Mouse (Mus musculus) lung, postnatal 0 days (tissue): ENCODE data around the gene Ppip5k1. TPM values are rescaled to one million over a fixed set of nuclear protein-coding genes. Genes with fewer than 3 reads are reported as not detected.

ENCODE experiments used
- ATAC-seq: fragments of 200-750 bp; cut with Nextera tagmentation; 2 replicates; pipeline ENCODE4 v1.8.0; 2017; ENCODE audit warnings: moderate library complexity
- DNase-seq: peaks from one replicate; pipeline ENCODE4 v3.0.0-alpha.2; 2016; ENCODE audit warnings: low spot score
- H3K27ac ChIP-seq: fragments of 300-500 bp; sonication (generic); 2 replicates; pipeline ENCODE4 v1.5.1; 2014; ENCODE audit warnings: antibody characterized with exemption, mild to moderate bottlenecking, low read length, mixed read lengths
- H3K27me3 ChIP-seq: fragments of 300-500 bp; sonication (generic); replicated peaks from 2 replicates; pipeline ENCODE4 v1.6.1; 2014; ENCODE audit warnings: low read length, mixed read lengths; ENCODE audit not compliant: insufficient read depth
- H3K36me3 ChIP-seq: fragments of 300-500 bp; sonication (generic); 2 replicates; pipeline ENCODE4 v1.6.1; 2014; ENCODE audit warnings: low read length, mixed read lengths; ENCODE audit not compliant: insufficient read depth
- H3K4me1 ChIP-seq: fragments of 300-500 bp; sonication (generic); 2 replicates; pipeline ENCODE4 v1.6.1; 2014; ENCODE audit warnings: antibody characterized with exemption, low read depth, low read length, mixed read lengths; ENCODE audit not compliant: insufficient read depth
- H3K4me2 ChIP-seq: fragments of 300-500 bp; sonication (generic); replicated peaks from 2 replicates; pipeline ENCODE4 v1.6.1; 2014; ENCODE audit warnings: low read depth, mild to moderate bottlenecking, low read length, moderate library complexity, mixed read lengths
- H3K4me3 ChIP-seq: fragments of 300-500 bp; sonication (generic); 2 replicates; pipeline ENCODE4 v1.5.1; 2014; ENCODE audit warnings: low read depth, low read length
- H3K9ac ChIP-seq: fragments of 300-500 bp; sonication (generic); replicated peaks from 2 replicates; pipeline ENCODE4 v1.6.1; 2014; ENCODE audit warnings: low read depth, mild to moderate bottlenecking
- H3K9me3 ChIP-seq: fragments of 300-500 bp; sonication (generic); 2 replicates; pipeline ENCODE4 v1.6.1; 2016; ENCODE audit warnings: low read length, mixed read lengths
- CTCF ChIP-seq: IDR thresholded peaks from 2 replicates; pipeline ENCODE4 v1.5.1; 2016; ENCODE audit warnings: antibody characterized with exemption, mild to moderate bottlenecking
- EP300 ChIP-seq: IDR thresholded peaks from 2 replicates; pipeline ENCODE4 v1.6.1; 2016; ENCODE audit warnings: antibody characterized with exemption, mild to moderate bottlenecking, control low read depth
- WGBS: fragments of 180-500 bp; shearing (Covaris S2); extraction: QIAGEN DNeasy Blood & Tissue Kit; methylation state at CpG from one replicate; pipeline ENCODE4 v1.1.7; 2014; 5-methylcytosine and 5-hydroxymethylcytosine counted together
- polyA plus RNA-seq: library from polyadenylated mRNA; unstranded; fragments of >200 nt; fragmentation: Nextera tagmentation; extraction: Ambion mirVana; gene quantifications from 2 replicates; pipeline ENCODE4 v1.2.1, GENCODE M21; 2015

Ppip5k1 gene
- polyA plus RNA-seq, 1 experiment from 2014 or later = 9.7 TPM

GRCm38 (mm10) chr2:121370921-121371320 lies 15.7 kb upstream of the Ppip5k1 start:
- no peaks in the 10 kb centered on the region for H3K4me1 ChIP-seq
- no peak overlapping the region for H3K9ac ChIP-seq
- no peak overlapping the region for H3K27ac ChIP-seq
- no peak for ATAC-seq
- H3K4me2 ChIP-seq = no peak overlapping the region
- H3K4me3 ChIP-seq = no peak overlapping the region
- TF ChIP-seq EP300 = no peak
- no peak for TF ChIP-seq CTCF
- 74% methylated on average over 5 of the region's 5 CpGs for WGBS
- DNase-seq = no peak
- no peaks in the 10 kb centered on the region for H3K36me3 ChIP-seq
- no peaks in the 10 kb centered on the region for H3K27me3 ChIP-seq
- H3K9me3 ChIP-seq = no peaks in the 10 kb centered on the region

GRCm38 (mm10) chr2:121368831-121369230 lies 13.6 kb upstream of the Ppip5k1 start:
- H3K4me3 ChIP-seq = no peak overlapping the region
- no peak for TF ChIP-seq EP300
- TF ChIP-seq CTCF = no peak
- no peak overlapping the region for H3K9ac ChIP-seq
- H3K27ac ChIP-seq = no peak overlapping the region
- no peaks in the 10 kb centered on the region for H3K4me1 ChIP-seq
- H3K36me3 ChIP-seq = no peaks in the 10 kb centered on the region
- ATAC-seq = no peak
- H3K27me3 ChIP-seq = no peaks in the 10 kb centered on the region
- no peak for DNase-seq
- H3K4me2 ChIP-seq = no peak overlapping the region
- no peaks in the 10 kb centered on the region for H3K9me3 ChIP-seq
- 62% methylated on average over 2 of the region's 2 CpGs for WGBS

GRCm38 (mm10) chr2:121363656-121364055 lies 8.5 kb upstream of the Ppip5k1 start:
- H3K4me3 ChIP-seq = no peak overlapping the region
- 70% methylated on average over 3 of the region's 3 CpGs for WGBS

GRCm38 (mm10) chr2:121359461-121359860 lies 4.3 kb upstream of the Ppip5k1 start:
- Histone ChIP-seq H3K27ac (no peak overlapping the region), H3K4me2 (no peak overlapping the region), H3K4me3 (no peak overlapping the region), H3K36me3 (no peaks in the 10 kb centered on the region), H3K9ac (no peak overlapping the region), H3K27me3 (peaks cover 11% of the 10 kb centered on the region; the same call in 1 of the 2 replicates), H3K9me3 (no peaks in the 10 kb centered on the region), H3K4me1 (peaks cover 3% of the 10 kb centered on the region; the same call in 1 of the 2 replicates)
- ATAC-seq (no peak), DNase-seq (no peak)
- TF ChIP-seq EP300 (no peak), CTCF (no peak)
- WGBS = 58% methylated on average over 4 of the region's 4 CpGs

More at GRCm38 (mm10) chr2:121363656-121364055, 8.5 kb upstream of the Ppip5k1 start:
- H3K27ac ChIP-seq = no peak overlapping the region
- TF ChIP-seq EP300 (no peak), CTCF (no peak)
- no peak for ATAC-seq
- H3K36me3 ChIP-seq = no peaks in the 10 kb centered on the region
- no peaks in the 10 kb centered on the region for H3K9me3 ChIP-seq
- no peaks in the 10 kb centered on the region for H3K4me1 ChIP-seq
- H3K9ac ChIP-seq = no peak overlapping the region
- peaks cover 8% of the 10 kb centered on the region; the same call in 1 of the 2 replicates for H3K27me3 ChIP-seq
- no peak for DNase-seq
- no peak overlapping the region for H3K4me2 ChIP-seq

GRCm38 (mm10) chr2:121358381-121358780 lies 3.2 kb upstream of the Ppip5k1 start:
- DNase-seq (peak; percentile 66), ATAC-seq (peak; percentile 46)
- no peak for TF ChIP-seq CTCF
- no peak for TF ChIP-seq EP300
- no peaks in the 10 kb centered on the region for H3K9me3 ChIP-seq
- H3K27me3 ChIP-seq = peaks cover 11% of the 10 kb centered on the region; the same call in 1 of the 2 replicates
- H3K27ac ChIP-seq = no peak overlapping the region
- no peaks in the 10 kb centered on the region for H3K36me3 ChIP-seq
- no peak overlapping the region for H3K9ac ChIP-seq
- 2% methylated on average over 16 of the region's 16 CpGs for whole genome bisulfite sequencing
- peak overlapping the region; percentile 19; the same call in 1 of the 2 replicates for H3K4me3 ChIP-seq
- peak overlapping the region; percentile 43 for H3K4me2 ChIP-seq
- H3K4me1 ChIP-seq = peaks cover 3% of the 10 kb centered on the region; the same call in 1 of the 2 replicates

- peak overlapping the region; percentile 33 for H3K27ac ChIP-seq
- peaks cover 3% of the 10 kb centered on the region; the same call in 1 of the 2 replicates for H3K4me1 ChIP-seq
- H3K4me3 ChIP-seq = peak overlapping the region; percentile 19; the same call in 1 of the 2 replicates
- H3K9me3 ChIP-seq = no peaks in the 10 kb centered on the region
- 0% methylated on average over 4 of the region's 4 CpGs for WGBS
- H3K4me2 ChIP-seq = peak overlapping the region; percentile 43
- no peak for DNase-seq
- no peak for TF ChIP-seq EP300
- TF ChIP-seq CTCF = no peak
- no peaks in the 10 kb centered on the region for H3K36me3 ChIP-seq
- no peak for ATAC-seq
- H3K9ac ChIP-seq = no peak overlapping the region
- peaks cover 11% of the 10 kb centered on the region; the same call in 1 of the 2 replicates for H3K27me3 ChIP-seq
Observed at GRCm38 (mm10) chr2:121357961-121358360, 2.8 kb upstream of the Ppip5k1 start.
